Mouse (Mus musculus) hindbrain, embryonic 13.5 days (tissue): ENCODE data around the gene Dpf1. TPM values are rescaled to one million over a fixed set of nuclear protein-coding genes. Genes with fewer than 3 reads are reported as not detected.

Experiments used
- ATAC-seq: fragments of 200-750 bp; cut with Nextera tagmentation; 2 replicates; pipeline ENCODE4 v1.8.0; 2017; ENCODE audit warnings: moderate TSS enrichment; ENCODE audit not compliant: low FRiP score
- H3K27ac ChIP-seq: fragments of 300-500 bp; sonication (generic); 2 replicates; pipeline ENCODE4 v1.5.1; 2015; ENCODE audit warnings: inconsistent platforms, mild to moderate bottlenecking, moderate library complexity
- H3K27me3 ChIP-seq: fragments of 300-500 bp; sonication (generic); 2 replicates; pipeline ENCODE4 v1.6.1; 2015; ENCODE audit warnings: mild to moderate bottlenecking, inconsistent platforms
- H3K36me3 ChIP-seq: fragments of 300-500 bp; sonication (generic); 2 replicates; pipeline ENCODE4 v1.6.1; 2015; ENCODE audit warnings: mild to moderate bottlenecking, inconsistent platforms
- H3K4me1 ChIP-seq: fragments of 300-500 bp; sonication (generic); replicated peaks from 2 replicates; pipeline ENCODE4 v1.6.1; 2015; ENCODE audit warnings: inconsistent platforms
- H3K4me2 ChIP-seq: fragments of 300-500 bp; sonication (generic); 2 replicates; pipeline ENCODE4 v1.6.1; 2015; ENCODE audit warnings: inconsistent platforms, mild to moderate bottlenecking, moderate library complexity
- H3K4me3 ChIP-seq: fragments of 300-500 bp; sonication (generic); 2 replicates; pipeline ENCODE4 v1.5.1; 2015; ENCODE audit warnings: mild to moderate bottlenecking, inconsistent platforms
- H3K9ac ChIP-seq: fragments of 300-500 bp; sonication (generic); 2 replicates; pipeline ENCODE4 v1.6.1; 2015; ENCODE audit warnings: mild to moderate bottlenecking, inconsistent platforms
- H3K9me3 ChIP-seq: fragments of 300-500 bp; sonication (generic); 2 replicates; pipeline ENCODE4 v1.6.1; 2016; ENCODE audit warnings: inconsistent platforms
- WGBS: fragments of 180-500 bp; shearing (Covaris S2); methylation state at CpG from one replicate; pipeline ENCODE4 v1.1.7; 2015; 5-methylcytosine and 5-hydroxymethylcytosine counted together
- polyA plus RNA-seq: library from polyadenylated mRNA; unstranded; fragments of >200 nt; fragmentation: Nextera tagmentation; extraction: Ambion mirVana; gene quantifications from 2 replicates; pipeline ENCODE4 v1.2.1, GENCODE M21; 2015

Gene Dpf1
- polyA plus RNA-seq, 1 experiment from 2014 or later: 187 TPM

- Histone ChIP-seq H3K36me3 (no peaks in the 10 kb centered on the region), H3K4me1 (peaks cover 71% of the 10 kb centered on the region), H3K4me2 (peak overlapping the region; percentile 91), H3K27ac (peak overlapping the region; percentile 96), H3K9ac (peak overlapping the region; percentile 95), H3K9me3 (no peaks in the 10 kb centered on the region), H3K4me3 (peak overlapping the region; percentile 75), H3K27me3 (no peaks in the 10 kb centered on the region)
- 13% methylated on average over 9 of the region's 9 CpGs for WGBS
- ATAC-seq: no peak
Observed at GRCm38 (mm10) chr7:29305263-29305988, 1.7 kb downstream of the Dpf1 start.

DNA sequence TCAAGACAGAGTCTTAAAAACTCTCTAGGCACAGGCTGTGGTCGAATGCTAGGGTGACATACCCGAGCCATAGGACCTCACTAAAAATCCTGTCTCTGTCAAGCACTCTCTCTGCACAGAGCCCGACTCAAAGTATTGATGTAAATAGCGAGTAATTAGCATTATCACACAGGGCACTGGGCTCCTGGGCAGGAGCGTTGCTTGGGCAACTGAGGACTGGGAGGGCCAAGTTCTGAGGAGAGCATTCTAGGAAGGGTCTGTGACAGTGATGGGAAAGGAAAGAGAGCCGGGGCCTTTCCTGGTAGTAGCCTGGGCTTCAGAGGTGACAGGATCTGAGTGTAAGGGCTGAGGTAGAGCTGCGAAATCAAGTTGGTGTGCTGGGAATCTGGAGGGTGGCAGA, 2.4 kb downstream of the Dpf1 start:
- peak overlapping the region; percentile 96 for H3K27ac ChIP-seq
- H3K9me3 ChIP-seq: no peaks in the 10 kb centered on the region
- H3K36me3 ChIP-seq: peaks cover 3% of the 10 kb centered on the region
- H3K4me3 ChIP-seq: peak overlapping the region; percentile 75
- H3K9ac ChIP-seq: peak overlapping the region; percentile 95
- H3K27me3 ChIP-seq: no peaks in the 10 kb centered on the region
- H3K4me2 ChIP-seq: peak overlapping the region; percentile 91
- WGBS: 16% methylated on average over 7 of the region's 7 CpGs
- ATAC-seq: no peak
- H3K4me1 ChIP-seq: peaks cover 77% of the 10 kb centered on the region

DNA sequence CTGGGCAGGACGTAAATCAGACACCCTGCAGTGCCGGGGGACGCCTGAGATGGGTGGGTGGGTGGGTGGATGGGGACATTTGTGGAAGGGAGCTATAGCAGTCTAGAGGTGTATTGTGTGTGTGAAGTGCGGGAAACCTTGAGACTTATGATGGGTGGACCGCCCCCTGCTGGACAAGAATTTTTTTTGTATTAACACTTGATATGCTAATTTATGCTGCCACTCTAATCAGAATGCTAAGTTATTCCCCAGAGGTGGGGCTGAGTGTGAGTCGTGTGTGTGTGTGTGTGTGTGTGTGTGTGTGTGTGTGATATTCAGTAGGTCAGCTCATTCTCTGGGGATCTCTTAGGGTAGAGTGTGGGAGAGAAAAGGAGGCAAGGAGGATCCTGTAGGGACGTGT, 2.9 kb downstream of the Dpf1 start:
- 15% methylated on average over 7 of the region's 7 CpGs for WGBS
- Histone ChIP-seq H3K36me3 (peaks cover 8% of the 10 kb centered on the region), H3K27ac (peak overlapping the region; percentile 96), H3K9ac (peak overlapping the region; percentile 95; the same call in 1 of the 2 replicates), H3K4me3 (peak overlapping the region; percentile 75), H3K27me3 (no peaks in the 10 kb centered on the region), H3K4me2 (peak overlapping the region; percentile 91), H3K9me3 (no peaks in the 10 kb centered on the region), H3K4me1 (peaks cover 80% of the 10 kb centered on the region)
- ATAC-seq: no peak

DNA sequence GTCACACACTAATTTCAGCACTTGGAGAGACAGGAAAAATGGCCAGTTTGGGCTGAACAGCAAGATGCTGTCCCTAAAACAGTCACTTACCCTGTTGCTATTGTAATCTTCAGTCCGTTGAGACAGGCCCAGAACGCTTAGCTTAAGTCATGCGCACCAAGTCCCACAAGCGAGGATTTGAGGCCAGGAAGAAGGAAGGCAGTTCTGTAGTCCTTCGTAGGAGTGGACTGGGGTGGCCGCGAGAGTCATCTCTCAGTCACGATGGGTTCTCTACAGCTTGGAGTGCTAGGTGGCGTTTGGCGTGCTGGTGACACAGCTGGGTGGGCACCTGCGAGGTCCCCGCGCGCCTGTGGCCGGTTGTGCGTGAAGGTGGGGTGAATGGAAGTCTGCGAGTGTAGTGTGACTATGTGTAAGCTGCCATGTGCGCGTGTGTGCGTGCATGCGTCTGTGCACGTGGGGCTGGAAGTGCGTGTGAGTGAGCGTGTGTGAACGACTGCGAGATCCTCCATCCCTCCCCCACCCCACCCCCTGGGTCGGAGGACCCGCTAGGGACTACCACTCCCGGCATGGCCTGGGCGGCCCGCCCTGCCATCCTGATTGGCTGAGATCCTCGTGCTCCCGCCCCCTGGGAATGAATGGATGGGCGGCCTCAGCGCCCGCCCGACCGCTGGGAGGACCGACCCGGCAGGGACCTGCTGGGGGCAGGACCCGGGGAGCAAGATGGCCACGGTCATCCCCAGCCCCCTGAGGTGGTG, 3.8 kb downstream of the Dpf1 start:
- peak overlapping the region; percentile 75 for H3K4me3 ChIP-seq
- 1% methylated on average over 42 of the region's 42 CpGs for WGBS
- peak overlapping the region; percentile 96 for H3K27ac ChIP-seq
- ATAC-seq: peak; percentile 57
- H3K4me1 ChIP-seq: peaks cover 85% of the 10 kb centered on the region
- H3K27me3 ChIP-seq: no peaks in the 10 kb centered on the region
- H3K9me3 ChIP-seq: no peaks in the 10 kb centered on the region
- peak overlapping the region; percentile 88 for H3K9ac ChIP-seq
- peaks cover 17% of the 10 kb centered on the region for H3K36me3 ChIP-seq
- peak overlapping the region; percentile 91 for H3K4me2 ChIP-seq

GRCm38 (mm10) chr7:29309221-29309721, 5.5 kb downstream of the Dpf1 start:
- Histone ChIP-seq H3K4me1 (peaks cover 94% of the 10 kb centered on the region), H3K4me3 (peak overlapping the region; percentile 75), H3K9ac (peak overlapping the region; percentile 88), H3K27me3 (no peaks in the 10 kb centered on the region), H3K36me3 (peaks cover 31% of the 10 kb centered on the region), H3K4me2 (peak overlapping the region; percentile 91), H3K27ac (peak overlapping the region; percentile 96), H3K9me3 (no peaks in the 10 kb centered on the region)
- under 1% methylated on average over 29 of the region's 36 CpGs for WGBS
- no peak for ATAC-seq

GRCm38 (mm10) chr7:29309749-29310148, 6.0 kb downstream of the Dpf1 start:
- Histone ChIP-seq H3K4me2 (peak overlapping the region; percentile 91), H3K36me3 (peaks cover 34% of the 10 kb centered on the region), H3K9ac (peak overlapping the region; percentile 88), H3K9me3 (no peaks in the 10 kb centered on the region), H3K27me3 (no peaks in the 10 kb centered on the region), H3K4me1 (peaks cover 94% of the 10 kb centered on the region), H3K27ac (peak overlapping the region; percentile 96), H3K4me3 (peak overlapping the region; percentile 75)
- 10% methylated on average over 5 of the region's 5 CpGs for WGBS
- no peak for ATAC-seq

DNA sequence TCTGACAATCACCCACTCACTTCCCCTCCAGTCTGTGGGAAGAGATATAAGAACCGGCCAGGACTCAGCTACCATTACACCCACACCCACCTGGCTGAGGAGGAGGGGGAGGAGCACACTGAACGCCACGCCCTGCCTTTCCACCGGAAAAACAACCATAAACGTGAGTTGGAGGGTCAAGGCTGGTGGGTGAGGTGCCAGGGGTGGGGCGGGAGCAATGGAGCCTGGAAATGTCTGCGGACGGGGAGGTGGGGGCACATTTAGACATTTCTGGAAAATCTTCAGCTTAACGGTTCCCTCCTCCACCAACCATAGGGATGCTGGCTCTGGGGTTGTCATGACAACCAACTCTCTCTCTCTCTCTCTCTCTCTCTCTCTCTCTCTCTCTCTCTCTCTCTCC, 9.3 kb downstream of the Dpf1 start:
- WGBS: 26% methylated on average over 9 of the region's 9 CpGs
- H3K27me3 ChIP-seq: no peaks in the 10 kb centered on the region
- peak overlapping the region; percentile 58 for H3K9ac ChIP-seq
- H3K4me1 ChIP-seq: peaks cover 96% of the 10 kb centered on the region
- peak overlapping the region; percentile 40 for H3K4me2 ChIP-seq
- H3K9me3 ChIP-seq: no peaks in the 10 kb centered on the region
- H3K4me3 ChIP-seq: 0 out of 2 replicates have a peak overlapping the region, but pooled peaks have one; percentile 7
- peaks cover 49% of the 10 kb centered on the region for H3K36me3 ChIP-seq
- H3K27ac ChIP-seq: peak overlapping the region; percentile 79
- no peak for ATAC-seq

DNA sequence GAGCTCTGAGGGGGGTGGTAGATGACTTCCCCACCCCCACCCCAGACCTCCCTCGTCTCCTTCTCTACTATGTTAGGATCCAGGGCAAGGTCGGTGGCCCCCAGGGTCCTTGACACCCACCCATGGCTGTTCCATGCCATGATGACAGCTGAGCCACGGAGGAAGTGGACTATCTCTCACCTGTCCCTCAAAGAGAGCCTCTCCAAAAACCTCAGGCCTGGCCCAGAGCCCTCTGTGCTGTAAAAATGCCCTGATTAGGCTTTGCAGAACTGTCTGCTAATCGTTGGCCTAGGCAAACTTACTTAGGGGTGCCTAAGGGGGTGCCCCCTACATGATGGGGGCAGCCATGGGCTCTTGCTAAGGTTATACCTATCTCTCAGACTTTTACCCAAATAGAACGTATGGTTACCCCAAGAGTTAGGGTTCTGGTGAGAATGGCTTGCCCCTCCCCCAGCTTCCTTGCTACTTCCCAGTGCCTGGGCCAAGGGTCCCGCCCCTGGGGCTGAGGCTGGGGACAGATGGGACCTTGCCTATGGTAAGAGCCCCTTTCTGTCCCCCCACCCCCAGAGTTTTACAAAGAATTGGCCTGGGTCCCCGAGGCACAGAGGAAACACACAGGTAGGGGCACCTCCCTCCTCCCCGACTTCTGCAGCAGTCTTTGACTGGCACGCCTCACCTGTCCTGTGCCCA, 10.0 kb downstream of the Dpf1 start:
- Histone ChIP-seq H3K9me3 (no peaks in the 10 kb centered on the region), H3K4me3 (peak overlapping the region; percentile 7; the same call in 1 of the 2 replicates), H3K27ac (peak overlapping the region; percentile 99), H3K36me3 (peaks cover 49% of the 10 kb centered on the region), H3K9ac (peak overlapping the region; percentile 66), H3K27me3 (no peaks in the 10 kb centered on the region), H3K4me1 (peaks cover 96% of the 10 kb centered on the region), H3K4me2 (peak overlapping the region; percentile 40)
- no peak for ATAC-seq
- 52% methylated on average over 9 of the region's 9 CpGs for WGBS

DNA sequence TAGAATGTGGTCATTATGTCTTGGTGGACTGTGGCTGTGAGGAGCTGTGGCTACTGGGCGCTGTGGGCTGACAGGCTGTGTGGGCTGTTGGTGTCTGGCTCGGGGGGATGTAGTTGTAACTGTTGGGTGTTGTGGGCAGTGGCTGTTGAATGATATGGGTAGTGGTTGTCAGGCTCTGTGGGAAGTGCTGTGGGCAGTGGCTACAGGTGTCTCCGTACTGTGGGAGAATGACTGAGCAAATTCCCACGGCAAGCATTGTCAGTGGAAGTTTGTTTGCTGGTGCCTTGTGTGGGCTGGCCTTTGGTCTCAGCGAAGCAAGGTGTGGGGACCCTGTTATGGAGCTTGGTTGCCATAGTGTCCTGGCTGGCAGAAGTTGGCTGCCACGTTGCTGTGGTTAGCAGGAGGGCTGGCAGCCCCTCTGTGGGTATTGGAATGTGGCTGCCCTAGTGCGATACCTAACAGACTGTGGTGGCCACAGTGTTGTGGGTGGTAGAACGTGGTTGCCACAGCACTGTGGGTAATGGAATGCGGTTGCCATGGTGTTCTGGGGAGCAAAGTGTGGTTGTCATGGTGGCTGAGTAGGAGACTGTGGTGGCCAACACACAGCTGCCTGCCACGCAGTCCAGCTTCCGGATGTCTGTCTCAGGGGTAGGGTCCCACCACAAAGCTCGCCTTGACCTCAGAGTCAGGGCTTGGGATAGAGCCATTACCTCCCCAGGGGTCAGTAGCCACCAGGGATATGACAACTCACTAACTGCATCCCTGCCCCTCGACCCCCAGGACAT, 11.3 kb downstream of the Dpf1 start:
- Histone ChIP-seq H3K27me3 (no peaks in the 10 kb centered on the region), H3K36me3 (peaks cover 49% of the 10 kb centered on the region), H3K4me3 (no peak overlapping the region; the same call in 1 of the 2 replicates), H3K27ac (peak overlapping the region; percentile 99), H3K4me2 (peak overlapping the region; percentile 40), H3K9ac (peak overlapping the region; percentile 66), H3K4me1 (peaks cover 96% of the 10 kb centered on the region), H3K9me3 (no peaks in the 10 kb centered on the region)
- ATAC-seq: no peak
- WGBS: 40% methylated on average over 13 of the region's 13 CpGs

DNA sequence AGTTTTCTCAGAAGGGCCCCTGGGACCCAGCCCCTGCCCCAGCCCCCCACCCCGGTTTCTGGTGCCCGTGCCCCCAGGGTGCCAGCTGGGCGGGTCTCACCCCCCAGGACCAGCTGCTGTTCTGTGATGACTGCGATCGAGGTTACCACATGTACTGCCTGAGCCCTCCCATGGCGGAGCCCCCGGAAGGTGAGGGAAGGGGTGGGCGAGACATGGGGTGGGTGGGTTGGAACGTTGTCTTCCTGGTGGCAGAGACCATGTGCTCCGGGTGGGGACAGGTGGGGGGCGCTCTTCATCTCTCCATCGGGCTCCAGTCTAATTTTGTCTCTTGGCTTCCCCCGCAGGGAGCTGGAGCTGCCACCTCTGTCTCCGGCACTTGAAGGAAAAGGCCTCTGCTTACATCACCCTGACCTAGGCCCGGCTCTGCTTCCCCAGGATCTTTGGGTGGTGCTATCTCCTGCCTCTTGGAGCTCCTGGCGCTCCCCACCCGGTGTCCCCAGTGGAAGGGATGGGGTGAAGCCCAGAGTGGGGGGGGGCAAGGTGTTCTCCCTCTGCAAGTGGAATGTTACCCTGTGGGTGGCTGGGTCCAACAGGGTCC, 12.5 kb downstream of the Dpf1 start:
- H3K9ac ChIP-seq: peak overlapping the region; percentile 66
- H3K9me3 ChIP-seq: no peaks in the 10 kb centered on the region
- peak overlapping the region; percentile 99 for H3K27ac ChIP-seq
- no peak for ATAC-seq
- H3K4me3 ChIP-seq: no peak overlapping the region
- no peaks in the 10 kb centered on the region for H3K27me3 ChIP-seq
- 54% methylated on average over 16 of the region's 17 CpGs for WGBS
- H3K4me1 ChIP-seq: peaks cover 94% of the 10 kb centered on the region
- H3K36me3 ChIP-seq: peaks cover 44% of the 10 kb centered on the region
- H3K4me2 ChIP-seq: peak overlapping the region; percentile 6; the same call in 1 of the 2 replicates

GRCm38 (mm10) chr7:29316976-29317375, 13.2 kb downstream of the Dpf1 start:
- Histone ChIP-seq H3K9ac (peak overlapping the region; percentile 66; the same call in 1 of the 2 replicates), H3K36me3 (peaks cover 40% of the 10 kb centered on the region), H3K27ac (peak overlapping the region; percentile 99), H3K9me3 (no peaks in the 10 kb centered on the region), H3K4me1 (peaks cover 97% of the 10 kb centered on the region), H3K4me3 (no peak overlapping the region), H3K27me3 (no peaks in the 10 kb centered on the region), H3K4me2 (peak overlapping the region; percentile 43)
- under 1% methylated on average over 10 of the region's 10 CpGs for WGBS
- ATAC-seq: peak; percentile 25
